Mouse (Mus musculus) common myeloid progenitor, adult 5-6 weeks (primary cell): ENCODE measurements around the gene Mgat5. TPM values are rescaled to one million over a fixed set of nuclear protein-coding genes. Genes with fewer than 3 reads are reported as not detected.

Source experiments
- ATAC-seq: replicated peaks from 2 replicates; pipeline ENCODE4 v1.8.0; 2016; ENCODE audit warnings: low read depth, mild to moderate bottlenecking, moderate TSS enrichment, inconsistent platforms; ENCODE audit not compliant: poor library complexity, severe bottlenecking
- total RNA-seq: library from RNA; stranded (forward); fragments of 200-1000, 187-1606 nt; gene quantifications from 2 replicates; pipeline ENCODE4 v1.2.3, GENCODE M21; 2017

Gene Mgat5
- total RNA-seq, 1 experiment from 2014 or later = 66.2 TPM

DNA sequence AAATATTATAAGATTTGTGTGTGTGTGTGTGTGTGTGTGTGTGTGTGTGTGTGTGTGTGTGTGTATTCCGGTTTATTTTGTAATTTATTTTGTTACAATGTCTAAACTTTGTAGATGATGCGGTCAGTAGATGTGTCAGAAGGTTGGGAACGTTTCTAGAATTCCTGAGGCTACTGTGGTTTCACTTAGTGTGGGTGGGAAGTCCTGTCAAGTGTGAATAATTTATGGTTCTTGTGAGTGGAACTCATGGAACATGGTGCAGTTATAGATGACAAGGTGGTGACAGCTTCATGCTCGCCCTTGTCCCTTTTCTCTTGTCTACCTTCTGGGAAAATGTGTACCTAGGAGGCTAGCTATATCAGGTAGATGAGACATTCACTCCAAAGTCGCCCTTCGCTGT, 96.2 kb downstream of the Mgat5 start:
- no peak for ATAC-seq

DNA sequence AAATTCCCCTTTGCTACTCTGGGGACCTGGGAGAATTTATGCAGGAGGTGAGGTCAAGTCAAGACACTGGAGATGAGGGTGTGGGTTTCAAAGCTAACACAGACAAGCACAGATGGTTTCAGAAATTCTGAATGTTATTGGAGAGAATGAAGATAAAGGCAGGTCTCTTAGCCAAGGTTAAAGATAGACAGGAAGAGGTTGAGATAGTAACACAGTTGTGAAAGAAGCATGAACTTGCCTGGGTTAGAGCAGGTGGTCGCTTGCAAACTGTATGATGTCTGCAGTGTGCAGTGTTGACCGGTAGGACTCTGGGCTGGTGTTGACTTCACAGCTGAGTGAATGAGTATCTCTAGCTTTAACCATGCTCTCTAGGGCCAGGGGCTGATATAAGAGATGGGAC, 97.8 kb downstream of the Mgat5 start:
- ATAC-seq = peak; percentile 20

DNA sequence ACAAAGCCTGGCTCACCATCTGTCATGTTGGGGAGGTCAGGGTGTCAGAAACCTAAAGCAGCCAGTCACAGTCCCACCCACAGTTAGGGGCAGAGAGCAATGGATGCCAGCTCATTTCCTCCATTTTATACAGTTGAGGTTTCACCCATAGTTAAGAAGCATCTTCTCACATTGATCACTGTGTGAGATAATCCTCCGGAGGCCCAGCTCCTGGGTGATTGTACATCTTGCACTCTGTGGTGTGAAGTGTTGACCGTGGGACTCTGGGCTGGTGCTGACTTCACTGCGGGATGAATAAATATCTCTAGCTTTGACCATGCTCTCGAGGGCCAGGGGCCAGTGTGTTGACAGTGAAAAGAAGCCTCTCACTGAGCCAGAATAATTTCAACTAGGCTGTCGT, 99.0 kb downstream of the Mgat5 start:
- ATAC-seq = no peak

DNA sequence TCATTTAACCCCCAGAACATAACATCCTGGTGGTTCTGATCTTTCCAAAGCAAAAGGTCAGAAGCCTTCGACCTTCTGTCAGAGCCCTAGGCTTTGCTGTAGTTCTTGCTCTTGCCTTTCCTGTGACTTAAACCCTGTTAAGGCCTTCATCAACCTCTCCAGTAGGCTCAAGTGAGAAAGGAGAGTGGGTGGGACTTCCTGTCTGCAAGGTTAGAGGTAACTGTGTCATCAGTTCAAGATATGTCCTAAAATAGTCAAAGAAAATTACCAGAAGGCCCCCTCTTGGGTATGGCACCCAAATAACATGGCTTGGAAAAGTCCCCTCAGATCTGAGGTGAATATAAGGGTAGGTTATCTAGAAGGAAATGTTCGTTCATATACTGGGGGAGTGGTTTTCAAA, 99.5 kb downstream of the Mgat5 start:
- ATAC-seq = no peak

DNA sequence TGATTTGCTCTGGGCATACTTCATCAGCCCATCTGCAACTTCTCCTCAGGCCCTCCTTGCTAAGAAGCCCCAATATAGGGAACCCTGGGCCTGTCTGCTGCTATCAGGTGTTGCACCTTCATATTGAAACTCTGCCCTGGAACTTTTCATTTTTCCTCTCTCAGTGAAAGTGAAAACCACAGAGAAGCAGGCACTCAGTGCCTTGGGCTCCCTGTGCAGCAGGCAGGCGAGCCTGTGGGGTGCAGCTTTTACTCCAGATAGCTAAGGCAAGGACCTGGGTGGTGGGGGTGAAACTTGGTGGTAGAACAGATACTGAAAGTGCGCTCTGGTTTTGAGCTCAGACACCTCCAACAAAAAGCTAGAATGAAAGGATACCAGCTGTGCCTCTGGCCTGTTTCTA, 100.8 kb downstream of the Mgat5 start:
- ATAC-seq = peak; percentile 23

DNA sequence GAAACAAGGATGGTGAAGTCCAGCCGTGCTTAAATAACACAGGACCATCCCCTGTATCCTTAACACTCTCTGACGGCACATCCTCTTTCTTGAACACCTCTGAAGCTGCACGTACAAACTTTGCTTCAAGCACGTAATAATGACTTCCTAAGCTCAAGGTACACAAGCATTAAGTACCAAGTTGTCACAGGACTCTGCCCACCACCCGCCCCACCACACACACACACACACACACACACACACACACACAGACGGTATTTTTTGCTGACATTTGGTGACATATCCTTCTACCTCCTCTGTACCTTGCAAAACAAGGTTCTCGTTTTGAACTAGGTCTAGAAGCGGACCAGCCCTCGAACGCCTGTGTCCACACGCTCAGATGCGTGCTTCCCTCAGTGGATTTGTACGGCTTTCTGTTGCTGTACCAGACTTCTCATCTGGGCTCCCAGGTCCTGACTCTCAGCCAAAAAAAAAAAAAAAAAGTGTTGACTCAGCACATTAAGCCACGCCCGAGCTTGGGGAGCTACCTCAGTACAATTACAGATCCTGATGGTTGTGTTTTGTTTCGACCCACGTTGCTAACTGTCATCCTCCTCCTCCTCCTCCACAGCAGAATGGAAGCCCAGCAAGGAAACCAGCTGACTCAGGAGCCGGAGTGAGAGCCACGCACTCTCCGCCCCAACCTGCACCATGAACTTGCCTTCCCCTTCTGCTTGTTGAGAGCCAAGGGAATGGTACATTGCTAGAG, 101.4 kb downstream of the Mgat5 start:
- ATAC-seq = peak; percentile 14

DNA sequence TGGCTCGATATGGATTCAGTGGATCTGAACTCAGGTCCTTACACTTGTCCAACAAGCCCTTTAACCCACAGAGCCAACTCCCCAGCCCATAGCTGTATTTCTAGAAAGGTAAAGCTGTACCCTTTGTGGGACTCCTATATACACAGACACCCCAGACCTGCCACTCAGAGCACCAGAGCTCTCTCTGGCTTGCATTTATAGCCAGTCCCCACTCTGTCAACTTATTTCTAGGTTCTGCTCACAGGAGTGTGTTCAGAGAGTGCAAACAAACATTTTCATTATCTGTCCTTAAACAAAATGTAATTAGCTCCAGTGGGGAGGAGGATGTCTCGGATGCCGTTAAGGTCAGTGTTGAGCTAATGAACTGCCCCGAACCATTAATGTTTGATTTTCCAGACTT, 102.5 kb downstream of the Mgat5 start:
- no peak for ATAC-seq

DNA sequence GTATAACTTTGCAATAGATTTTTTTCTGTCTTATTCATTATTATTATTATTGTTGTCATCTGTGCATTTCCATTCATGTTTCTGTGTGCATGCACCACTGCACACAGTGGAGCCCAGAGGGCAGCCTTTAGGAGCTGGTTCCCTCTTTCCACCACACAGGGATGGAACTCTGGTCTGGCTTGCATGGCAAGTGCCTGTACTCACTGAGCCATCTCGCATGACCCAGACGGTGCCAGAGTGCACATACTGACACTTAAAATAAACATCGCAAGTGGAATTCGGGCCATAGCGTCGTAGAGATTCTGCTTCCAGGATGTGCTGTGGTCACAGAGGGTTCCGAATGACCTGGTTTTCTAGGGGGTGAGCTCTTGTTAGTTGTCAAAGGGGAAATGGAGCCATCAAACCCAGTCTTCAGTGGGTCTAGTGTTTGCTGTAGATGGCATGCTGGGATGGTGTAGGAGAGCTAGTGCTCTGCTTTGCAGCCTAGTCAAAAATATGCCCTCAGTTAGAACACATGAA, 103.5 kb downstream of the Mgat5 start:
- ATAC-seq = 0 out of 2 replicates have a peak, but pooled peaks have one; percentile 15

DNA sequence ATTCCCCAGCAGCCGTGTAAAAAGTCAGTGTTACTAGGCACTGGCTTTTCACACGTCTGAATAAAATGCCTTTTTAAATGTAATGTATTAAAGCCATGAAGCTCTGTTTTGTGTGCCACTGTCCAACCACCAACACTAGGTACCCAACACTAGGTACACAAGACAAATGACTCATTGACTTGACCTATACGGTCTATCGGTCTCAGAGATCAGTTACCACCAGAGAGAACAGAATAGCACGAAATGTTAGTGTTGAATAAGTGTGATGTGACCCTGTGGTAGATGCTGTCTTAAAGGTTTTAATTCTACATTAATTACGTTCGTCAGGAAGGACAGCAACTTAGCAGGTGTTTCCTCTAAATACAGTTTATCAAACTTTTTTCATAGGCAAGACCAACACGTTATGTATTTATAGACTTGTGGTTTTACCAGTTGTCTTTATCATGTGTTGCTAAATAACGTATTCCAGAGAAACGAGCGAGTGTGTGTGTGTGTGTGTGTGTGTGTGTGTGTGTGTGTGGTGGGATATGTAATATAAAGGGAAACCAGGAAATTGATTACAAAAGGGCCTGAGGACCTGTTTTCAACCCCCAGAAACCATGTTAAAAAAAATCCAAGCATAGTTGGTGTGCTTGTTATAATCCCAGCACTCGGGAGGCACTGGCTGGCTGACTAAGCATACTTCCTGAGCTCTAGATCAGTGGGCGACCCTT, 104.3 kb downstream of the Mgat5 start:
- peak; percentile 58 for ATAC-seq

DNA sequence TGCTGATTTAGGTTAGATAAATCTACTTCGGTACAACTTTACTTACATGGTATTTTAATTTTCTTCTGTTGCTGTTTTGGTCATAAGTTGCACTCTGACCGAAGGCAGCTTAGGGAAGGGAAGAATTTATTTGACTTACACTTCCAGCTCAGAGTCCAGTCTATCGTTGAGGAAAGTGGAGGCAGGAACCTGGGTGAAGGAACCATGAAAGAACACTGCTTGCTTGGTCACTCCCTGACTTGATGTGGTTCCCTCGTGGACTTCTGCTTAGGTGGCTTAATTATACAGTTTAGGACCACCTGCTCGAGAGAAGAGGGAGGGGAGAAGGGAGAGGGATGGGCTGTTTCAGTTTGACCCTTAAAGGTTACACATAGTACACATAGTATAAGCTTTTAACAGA, 105.2 kb downstream of the Mgat5 start:
- ATAC-seq = no peak

DNA sequence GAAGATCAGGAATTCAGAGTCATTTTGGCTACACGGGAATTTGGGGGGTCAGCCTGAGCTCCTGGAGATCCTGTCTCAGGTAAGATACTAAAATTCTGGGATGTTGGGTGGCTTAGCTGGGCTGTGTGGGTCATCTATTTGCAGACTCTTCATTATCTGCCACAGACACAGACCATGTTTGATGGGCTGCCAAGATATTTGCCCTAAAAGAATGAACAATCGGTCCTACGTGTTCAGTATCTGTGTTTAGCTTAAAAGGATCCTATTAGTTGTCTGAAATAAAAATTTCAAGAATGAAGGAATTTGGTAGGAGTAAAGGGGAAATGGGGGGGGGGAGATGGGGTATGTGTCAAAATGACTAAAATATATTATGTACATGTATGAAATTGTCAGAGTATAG, 105.9 kb downstream of the Mgat5 start:
- no peak for ATAC-seq

DNA sequence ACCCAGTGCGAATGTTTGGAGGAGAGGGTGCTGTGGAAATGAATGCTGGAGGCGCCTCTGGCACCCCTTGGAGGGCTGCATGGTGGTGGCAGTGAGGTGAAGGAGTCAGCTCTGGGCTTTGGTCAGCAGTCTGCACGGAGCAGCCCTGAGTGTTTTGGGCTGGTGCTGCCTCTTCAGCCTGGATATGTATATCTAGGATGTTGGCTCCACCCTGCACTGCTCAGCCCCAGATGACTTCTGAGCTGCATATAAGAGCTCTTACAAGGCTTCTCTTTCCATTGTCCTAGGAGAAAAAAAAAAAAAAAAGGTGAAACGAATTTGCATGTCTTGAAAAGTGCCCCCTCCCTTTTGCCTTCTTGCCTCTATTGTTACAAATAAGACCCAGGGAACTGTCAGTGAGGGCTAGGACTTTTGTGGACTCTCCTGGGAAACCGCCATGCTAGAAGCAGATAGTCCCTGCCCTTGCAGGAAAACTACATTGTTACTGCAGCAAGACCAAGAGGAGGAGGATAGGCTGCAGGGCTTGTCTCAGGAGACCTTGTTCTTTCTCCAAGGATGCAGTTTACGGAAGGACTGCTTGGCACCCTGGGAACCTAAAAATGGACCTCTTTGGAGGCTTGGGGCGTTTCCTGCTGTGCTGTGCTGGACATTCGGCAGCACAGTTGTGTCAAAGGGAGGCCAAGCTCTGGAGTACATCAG, 109.0 kb downstream of the Mgat5 start:
- ATAC-seq = no peak

DNA sequence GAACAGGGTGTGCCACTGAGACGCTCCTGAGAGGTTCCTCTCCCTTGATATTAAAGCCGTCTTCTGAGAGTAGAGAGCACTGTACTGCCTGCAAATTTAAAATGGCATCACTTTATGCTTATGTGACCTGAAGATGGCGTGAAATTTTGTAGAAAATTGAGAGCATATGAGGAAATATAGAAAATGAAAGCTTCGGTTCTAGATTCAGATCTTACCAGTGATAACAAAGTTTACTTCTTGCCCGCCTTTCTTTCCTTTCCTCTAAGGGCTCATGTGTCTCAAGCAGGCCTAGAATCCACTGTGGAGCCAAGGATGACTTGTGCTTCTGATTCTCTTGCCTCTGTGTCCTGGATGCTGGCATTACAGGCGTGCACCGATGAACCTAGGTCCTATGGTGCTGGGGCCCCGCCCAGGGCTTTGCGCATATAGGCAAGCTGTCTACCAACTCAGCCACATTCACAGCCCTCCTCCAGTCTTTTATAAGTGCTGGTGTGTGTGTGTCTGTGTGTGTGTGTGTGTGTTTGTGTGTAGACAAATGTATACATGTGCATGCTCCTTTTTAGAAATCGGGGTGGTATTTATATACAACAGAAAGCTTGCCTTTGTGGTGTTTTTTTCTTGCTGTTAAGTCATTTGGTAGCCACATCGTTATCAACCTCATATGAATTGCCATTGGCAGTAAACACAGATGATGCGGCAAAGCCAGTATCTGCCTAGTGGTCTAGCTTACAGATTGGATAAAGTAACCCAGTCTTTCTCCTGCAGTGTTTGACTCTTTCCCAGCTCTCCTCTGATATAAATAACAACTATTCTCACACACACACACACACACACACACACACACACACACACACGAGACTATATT, 111.2 kb downstream of the Mgat5 start:
- peak; percentile 30 for ATAC-seq

DNA sequence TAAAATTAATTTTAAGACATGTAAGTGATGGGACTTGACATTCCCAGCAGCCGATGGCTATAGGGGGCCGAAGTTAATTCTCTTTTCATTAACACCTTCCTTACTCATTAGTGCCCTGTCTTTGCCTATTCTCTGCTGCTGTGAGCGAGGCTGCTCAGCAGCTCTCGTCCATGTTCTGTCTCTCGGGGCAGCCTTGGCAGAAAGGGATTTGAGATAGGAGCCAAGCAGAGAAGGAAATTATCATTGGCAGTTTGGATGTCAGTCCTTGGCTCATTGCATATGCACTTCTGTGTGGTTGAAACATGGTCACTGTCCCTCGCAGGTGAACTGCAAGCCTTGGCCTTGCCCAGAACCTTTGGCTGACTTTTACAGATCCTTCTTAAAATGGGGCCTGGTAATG, 111.8 kb downstream of the Mgat5 start:
- no peak for ATAC-seq

DNA sequence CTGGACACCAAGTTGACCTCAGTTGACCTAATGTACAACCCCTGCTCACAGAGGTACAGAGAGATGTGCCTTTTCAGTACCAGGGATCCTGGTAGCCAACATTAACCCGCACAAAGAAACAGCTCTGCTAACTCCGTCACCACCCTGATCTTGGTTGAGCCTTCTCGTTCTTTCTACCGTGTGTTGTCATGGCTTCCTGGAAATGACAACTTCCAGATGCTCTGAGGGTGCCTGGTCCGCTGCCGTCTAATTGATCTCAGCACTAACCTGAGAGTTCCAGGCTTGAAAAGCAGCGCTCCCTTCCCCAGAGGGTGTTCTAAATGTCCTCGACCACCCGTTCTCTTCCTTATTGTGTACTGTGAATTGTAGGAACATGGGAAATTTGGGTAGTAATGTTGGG, 112.7 kb downstream of the Mgat5 start:
- no peak for ATAC-seq

DNA sequence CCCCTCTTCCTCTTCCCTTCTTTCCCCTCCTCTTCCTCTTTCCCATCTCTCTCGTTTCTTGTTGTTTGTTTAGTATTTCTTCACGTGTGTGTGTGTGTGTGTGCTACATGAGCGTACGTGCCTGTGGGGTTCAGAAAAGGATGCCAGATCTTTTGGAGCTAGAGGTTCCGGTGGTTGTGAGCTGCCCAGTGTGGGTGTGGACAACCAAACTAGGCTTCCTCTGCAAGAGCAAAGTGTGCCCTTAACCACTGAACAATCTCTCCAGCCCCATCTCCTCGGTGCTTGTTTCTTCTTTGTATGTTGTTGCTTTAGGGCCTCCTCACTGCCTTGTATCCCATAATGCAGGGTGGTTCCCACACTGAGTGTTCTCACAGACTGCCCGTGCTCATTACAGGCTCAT, 113.7 kb downstream of the Mgat5 start:
- peak; percentile 9; the same call in 1 of the 2 replicates for ATAC-seq

DNA sequence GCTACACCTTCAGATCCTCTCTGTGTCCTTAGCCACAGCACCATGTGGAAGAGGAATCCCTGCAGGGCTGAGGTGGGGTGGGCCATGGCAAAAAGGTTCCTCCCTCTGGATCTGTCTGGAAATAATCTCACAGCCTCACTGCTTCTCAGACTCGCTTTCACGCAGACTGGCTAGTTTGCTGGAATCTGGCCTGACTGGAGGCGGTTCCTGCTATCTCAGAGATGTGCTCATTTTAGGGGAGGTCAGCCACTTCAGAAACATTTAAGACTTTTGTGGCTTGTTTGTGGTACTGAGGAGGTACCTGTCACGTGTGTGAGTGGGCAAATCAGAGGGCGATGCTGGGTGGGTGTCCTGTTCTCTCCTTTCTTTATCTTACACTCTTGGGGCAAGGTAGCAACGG, 115.0 kb downstream of the Mgat5 start:
- ATAC-seq = no peak; the same call in 1 of the 2 replicates

DNA sequence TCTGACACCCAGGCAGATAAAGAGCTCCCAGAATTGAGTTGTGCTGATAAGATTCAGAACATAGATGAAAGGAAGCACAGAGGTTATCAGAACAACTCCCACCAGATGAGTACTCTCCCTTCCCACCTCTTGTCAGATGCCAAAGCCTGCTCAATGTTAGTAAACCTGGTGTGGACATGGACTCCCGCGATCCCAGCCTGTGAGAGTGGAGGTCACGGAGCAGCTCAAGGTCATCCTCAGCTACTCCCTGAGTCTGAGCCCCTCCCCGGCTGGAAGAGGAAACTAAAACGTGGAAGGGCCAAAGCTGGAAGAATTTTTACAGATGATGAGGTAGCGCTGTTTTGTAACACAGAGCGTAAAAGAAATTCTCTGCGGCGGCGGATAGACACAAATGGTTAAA, 116.1 kb downstream of the Mgat5 start:
- ATAC-seq = no peak

DNA sequence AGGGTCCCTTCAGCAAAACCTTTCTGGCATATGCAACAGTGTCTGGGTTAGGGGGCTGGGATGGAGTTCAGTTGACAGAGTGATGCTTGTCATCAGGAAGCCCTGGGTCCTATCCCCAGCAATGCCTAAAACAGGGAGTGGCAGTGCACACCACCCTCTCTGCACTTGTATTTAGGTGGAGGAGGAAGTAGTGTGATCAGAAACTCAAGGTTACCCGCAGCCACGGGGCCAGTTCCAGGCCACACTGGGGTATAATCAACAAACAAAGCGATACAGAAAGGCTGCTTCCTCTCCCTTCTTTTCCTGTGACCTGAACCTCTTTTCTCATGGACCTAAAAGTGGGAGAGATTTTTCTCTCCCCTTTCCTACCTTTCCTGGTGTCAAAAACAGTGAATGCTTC, 116.8 kb downstream of the Mgat5 start:
- ATAC-seq = peak; percentile 72
